Mouse (Mus musculus) neural tube, embryonic 12.5 days (tissue): ENCODE results near the gene Sel1l3. TPM values are rescaled to one million over a fixed set of nuclear protein-coding genes. Genes with fewer than 3 reads are reported as not detected.

ENCODE experiments used
- ATAC-seq: fragments of 200-750 bp; cut with Nextera tagmentation; 2 replicates; pipeline ENCODE4 v1.8.0; 2017; ENCODE audit warnings: low read depth, mild to moderate bottlenecking, moderate TSS enrichment, moderate library complexity; ENCODE audit not compliant: low FRiP score
- H3K27ac ChIP-seq: fragments of 300-500 bp; sonication (generic); 2 replicates; pipeline ENCODE4 v1.5.1; 2016
- H3K27me3 ChIP-seq: fragments of 300-500 bp; sonication (generic); replicated peaks from 2 replicates; pipeline ENCODE4 v1.6.1; 2016; ENCODE audit warnings: mild to moderate bottlenecking
- H3K36me3 ChIP-seq: fragments of 300-500 bp; sonication (generic); 2 replicates; pipeline ENCODE4 v1.6.1; 2016; ENCODE audit warnings: mild to moderate bottlenecking
- H3K4me1 ChIP-seq: fragments of 300-500 bp; sonication (generic); 2 replicates; pipeline ENCODE4 v1.6.1; 2016
- H3K4me2 ChIP-seq: fragments of 300-500 bp; sonication (generic); replicated peaks from 2 replicates; pipeline ENCODE4 v1.6.1; 2016; ENCODE audit warnings: mild to moderate bottlenecking
- H3K4me3 ChIP-seq: fragments of 300-500 bp; sonication (generic); 2 replicates; pipeline ENCODE4 v1.5.1; 2016
- H3K9ac ChIP-seq: fragments of 300-500 bp; sonication (generic); 2 replicates; pipeline ENCODE4 v1.6.1; 2016; ENCODE audit warnings: mild to moderate bottlenecking
- H3K9me3 ChIP-seq: fragments of 300-500 bp; sonication (generic); 2 replicates; pipeline ENCODE4 v1.6.1; 2016; ENCODE audit warnings: mild to moderate bottlenecking
- WGBS: fragments of 180-500 bp; shearing (Covaris S2); methylation state at CpG from one replicate; pipeline ENCODE4 v1.1.7; 2016; 5-methylcytosine and 5-hydroxymethylcytosine counted together
- polyA plus RNA-seq: library from polyadenylated mRNA; unstranded; fragments of >200 nt; fragmentation: Nextera tagmentation; extraction: Ambion mirVana; gene quantifications from 2 replicates; pipeline ENCODE4 v1.2.1, GENCODE M21; 2016

The Sel1l3 gene
- polyA plus RNA-seq, 1 experiment from 2014 or later = 5.7 TPM

DNA sequence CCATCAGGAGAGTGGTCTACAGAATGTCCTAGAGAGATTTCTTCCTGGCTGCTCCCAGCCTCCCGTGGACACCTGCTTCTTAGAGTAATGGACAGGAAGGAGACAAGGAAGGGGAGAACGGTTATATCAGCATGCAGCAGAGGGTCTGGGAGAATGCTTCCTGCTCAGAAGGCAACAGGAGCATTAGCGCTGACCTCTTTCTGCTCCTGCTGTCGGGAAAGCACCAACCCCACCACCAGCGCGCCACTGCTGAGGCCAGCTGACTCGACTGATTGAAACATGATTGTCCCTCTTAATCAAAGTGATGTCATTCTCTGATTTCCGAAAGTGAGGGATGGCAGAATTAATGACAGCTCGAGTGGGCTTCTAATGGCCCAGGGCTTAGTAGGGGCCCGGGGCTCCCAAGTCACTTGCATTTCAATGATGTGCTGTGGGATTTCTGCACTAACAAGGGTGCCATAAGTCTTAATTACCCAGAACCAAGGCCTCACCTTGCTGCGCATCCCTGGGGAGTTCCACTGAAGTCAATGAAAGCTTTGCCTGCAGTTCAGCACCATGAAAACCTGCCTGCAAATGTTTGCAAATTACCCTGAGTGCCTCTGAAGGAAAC lies 26.2 kb upstream of the Sel1l3 start:
- H3K9me3 ChIP-seq = no peaks in the 10 kb centered on the region
- peak; percentile 54; the same call in 1 of the 2 replicates for ATAC-seq
- 21% methylated on average over 11 of the region's 11 CpGs for whole genome bisulfite sequencing
- H3K9ac ChIP-seq = no peak overlapping the region
- H3K36me3 ChIP-seq = no peaks in the 10 kb centered on the region
- H3K27ac ChIP-seq = no peak overlapping the region
- no peak overlapping the region for H3K4me2 ChIP-seq
- H3K4me1 ChIP-seq = peaks cover 11% of the 10 kb centered on the region
- no peak overlapping the region for H3K4me3 ChIP-seq
- no peaks in the 10 kb centered on the region for H3K27me3 ChIP-seq

DNA sequence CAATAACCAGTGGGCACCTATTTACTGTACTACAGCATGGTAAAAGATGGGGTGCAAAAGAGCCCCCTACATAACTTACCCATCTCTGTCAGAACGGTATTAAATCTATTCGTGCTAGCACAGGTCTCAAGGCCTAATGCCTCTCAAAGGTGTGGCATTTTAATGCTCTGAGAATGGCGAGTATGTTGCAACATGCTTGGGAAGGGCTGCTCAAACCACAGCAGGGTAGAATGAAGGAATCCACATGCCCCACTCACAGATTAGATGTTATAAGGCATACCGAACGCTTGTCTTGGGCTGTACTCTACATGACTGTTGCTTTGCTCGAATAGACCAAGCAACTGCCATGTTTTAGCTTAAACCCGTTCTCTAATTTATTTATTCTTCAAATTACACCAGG lies 25.5 kb upstream of the Sel1l3 start:
- no peaks in the 10 kb centered on the region for H3K36me3 ChIP-seq
- no peak for ATAC-seq
- no peak overlapping the region for H3K9ac ChIP-seq
- no peak overlapping the region for H3K27ac ChIP-seq
- peaks cover 11% of the 10 kb centered on the region for H3K4me1 ChIP-seq
- WGBS = 90% methylated on average over 7 of the region's 7 CpGs
- H3K4me3 ChIP-seq = no peak overlapping the region
- no peak overlapping the region for H3K4me2 ChIP-seq
- H3K27me3 ChIP-seq = no peaks in the 10 kb centered on the region
- H3K9me3 ChIP-seq = no peaks in the 10 kb centered on the region

DNA sequence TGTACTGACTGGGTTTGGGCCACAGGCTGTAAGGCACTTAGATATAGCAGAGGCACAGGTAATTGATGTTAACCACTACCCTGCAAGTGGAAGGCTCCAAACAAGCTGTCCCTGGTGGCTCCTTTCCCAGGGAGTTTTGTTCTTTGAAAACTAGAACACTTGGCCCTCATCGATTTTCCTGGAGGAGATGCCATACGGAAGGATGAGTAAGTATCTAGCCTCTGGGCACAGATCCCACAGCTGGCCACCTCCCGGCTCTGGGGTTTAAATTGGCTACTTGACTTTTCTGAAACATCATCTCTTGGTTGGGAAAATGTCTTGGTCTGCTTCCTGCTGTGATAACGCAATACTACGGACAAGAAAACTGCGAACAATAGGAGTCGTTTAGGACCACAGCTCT lies 25.0 kb upstream of the Sel1l3 start:
- H3K27ac ChIP-seq = no peak overlapping the region
- 77% methylated on average over 7 of the region's 7 CpGs for WGBS
- H3K27me3 ChIP-seq = no peaks in the 10 kb centered on the region
- no peaks in the 10 kb centered on the region for H3K9me3 ChIP-seq
- H3K4me1 ChIP-seq = peaks cover 11% of the 10 kb centered on the region
- no peak for ATAC-seq
- no peaks in the 10 kb centered on the region for H3K36me3 ChIP-seq
- H3K4me2 ChIP-seq = no peak overlapping the region
- H3K9ac ChIP-seq = no peak overlapping the region
- no peak overlapping the region for H3K4me3 ChIP-seq

GRCm38 (mm10) chr5:53236749-53237148 lies 23.0 kb upstream of the Sel1l3 start:
- Histone ChIP-seq H3K27ac (no peak overlapping the region), H3K4me3 (no peak overlapping the region), H3K9me3 (no peaks in the 10 kb centered on the region), H3K4me1 (peaks cover 11% of the 10 kb centered on the region), H3K27me3 (no peaks in the 10 kb centered on the region), H3K36me3 (no peaks in the 10 kb centered on the region), H3K9ac (no peak overlapping the region), H3K4me2 (no peak overlapping the region)
- WGBS = 73% methylated on average over 7 of the region's 8 CpGs
- ATAC-seq = no peak

GRCm38 (mm10) chr5:53236136-53236535 lies 22.4 kb upstream of the Sel1l3 start:
- H3K4me1 ChIP-seq = peaks cover 11% of the 10 kb centered on the region
- no peak overlapping the region for H3K27ac ChIP-seq
- no peaks in the 10 kb centered on the region for H3K36me3 ChIP-seq

GRCm38 (mm10) chr5:53235551-53235950 lies 21.8 kb upstream of the Sel1l3 start:
- Histone ChIP-seq H3K36me3 (no peaks in the 10 kb centered on the region), H3K4me3 (no peak overlapping the region), H3K9ac (no peak overlapping the region), H3K9me3 (no peaks in the 10 kb centered on the region), H3K27me3 (no peaks in the 10 kb centered on the region), H3K4me2 (no peak overlapping the region), H3K4me1 (peaks cover 11% of the 10 kb centered on the region), H3K27ac (no peak overlapping the region)
- ATAC-seq = no peak
- 21% methylated on average over 4 of the region's 4 CpGs for WGBS

More at GRCm38 (mm10) chr5:53236136-53236535, 22.4 kb upstream of the Sel1l3 start:
- Histone ChIP-seq H3K9me3 (no peaks in the 10 kb centered on the region), H3K4me2 (no peak overlapping the region), H3K9ac (no peak overlapping the region), H3K27me3 (no peaks in the 10 kb centered on the region), H3K4me3 (no peak overlapping the region)
- ATAC-seq = no peak
- WGBS = 62% methylated on average over 5 of the region's 5 CpGs

DNA sequence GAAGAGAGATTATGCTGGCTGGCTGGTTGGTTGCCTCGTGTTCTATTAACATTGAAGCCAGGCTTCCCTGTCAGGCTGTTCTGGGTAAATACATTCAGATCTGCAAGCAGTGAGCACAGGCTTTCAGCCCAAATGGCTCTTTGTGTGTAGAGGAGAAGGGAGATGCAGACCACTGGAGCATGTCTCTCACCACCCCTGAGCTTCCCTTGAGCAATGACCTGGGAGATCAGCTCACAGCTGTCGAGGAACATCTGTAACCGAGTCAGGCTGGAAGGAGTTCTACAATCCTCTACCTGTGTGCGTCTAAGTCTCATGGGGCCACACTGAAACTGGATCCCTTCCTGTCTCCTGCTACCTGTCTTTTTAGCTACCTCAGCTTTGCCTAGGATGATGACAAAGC lies 16.8 kb upstream of the Sel1l3 start:
- H3K27ac ChIP-seq = no peak overlapping the region
- 83% methylated on average over 4 of the region's 4 CpGs for WGBS
- H3K9me3 ChIP-seq = no peaks in the 10 kb centered on the region
- H3K27me3 ChIP-seq = no peaks in the 10 kb centered on the region
- H3K9ac ChIP-seq = no peak overlapping the region
- no peaks in the 10 kb centered on the region for H3K36me3 ChIP-seq
- H3K4me2 ChIP-seq = no peak overlapping the region
- no peak overlapping the region for H3K4me3 ChIP-seq
- ATAC-seq = no peak
- no peaks in the 10 kb centered on the region for H3K4me1 ChIP-seq

- no peak overlapping the region for H3K4me3 ChIP-seq
- H3K27me3 ChIP-seq = no peaks in the 10 kb centered on the region
- H3K4me2 ChIP-seq = no peak overlapping the region
- no peak overlapping the region for H3K9ac ChIP-seq
- no peak overlapping the region for H3K27ac ChIP-seq
- no peaks in the 10 kb centered on the region for H3K9me3 ChIP-seq
- no peaks in the 10 kb centered on the region for H3K36me3 ChIP-seq
- WGBS = 90% methylated on average over 13 of the region's 13 CpGs
- no peaks in the 10 kb centered on the region for H3K4me1 ChIP-seq
- no peak for ATAC-seq
Measured at GRCm38 (mm10) chr5:53225434-53225833, 11.7 kb upstream of the Sel1l3 start.

DNA sequence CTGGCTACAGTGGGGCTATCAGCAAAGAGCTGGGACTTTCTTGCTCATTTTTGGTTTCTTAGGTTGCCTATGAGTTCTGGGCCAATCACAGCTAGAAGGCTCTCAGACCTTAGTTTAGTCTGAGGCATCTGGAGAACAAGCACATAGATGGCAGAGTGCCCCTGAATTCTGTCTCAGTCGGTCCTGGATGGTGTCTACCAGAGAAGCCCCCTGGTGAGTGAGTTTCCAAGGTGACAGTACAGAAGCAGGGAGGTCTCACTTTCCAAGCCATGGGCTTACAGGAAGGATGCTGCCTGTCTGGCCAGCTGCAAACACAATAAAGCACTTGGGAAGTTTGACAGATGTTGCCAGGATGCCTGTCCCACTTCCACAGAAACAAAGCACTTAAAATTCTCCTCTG lies 1.1 kb upstream of the Sel1l3 start:
- H3K4me3 ChIP-seq = no peak overlapping the region
- H3K4me1 ChIP-seq = peaks cover 12% of the 10 kb centered on the region
- no peaks in the 10 kb centered on the region for H3K36me3 ChIP-seq
- H3K27me3 ChIP-seq = peaks cover 19% of the 10 kb centered on the region
- ATAC-seq = no peak
- H3K9ac ChIP-seq = no peak overlapping the region
- H3K27ac ChIP-seq = no peak overlapping the region
- 0% methylated on average over 1 of the region's 1 CpGs for WGBS
- H3K9me3 ChIP-seq = no peaks in the 10 kb centered on the region
- peak overlapping the region; percentile 100; the same call in 1 of the 2 replicates for H3K4me2 ChIP-seq

GRCm38 (mm10) chr5:53214362-53214761 lies 635 bp upstream of the Sel1l3 start:
- WGBS = 17% methylated on average over 5 of the region's 5 CpGs
- Histone ChIP-seq H3K4me1 (peaks cover 12% of the 10 kb centered on the region), H3K9ac (no peak overlapping the region), H3K4me3 (no peak overlapping the region; the same call in 1 of the 2 replicates), H3K27me3 (peaks cover 19% of the 10 kb centered on the region), H3K27ac (no peak overlapping the region), H3K36me3 (no peaks in the 10 kb centered on the region), H3K4me2 (peak overlapping the region; percentile 100), H3K9me3 (no peaks in the 10 kb centered on the region)
- ATAC-seq = peak; percentile 15; the same call in 1 of the 2 replicates

GRCm38 (mm10) chr5:53212782-53213710 lies 681 bp downstream of the Sel1l3 start:
- Histone ChIP-seq H3K4me3 (peak overlapping the region; percentile 74), H3K9me3 (no peaks in the 10 kb centered on the region), H3K27me3 (peaks cover 19% of the 10 kb centered on the region), H3K27ac (no peak overlapping the region), H3K4me1 (peaks cover 12% of the 10 kb centered on the region), H3K4me2 (peak overlapping the region; percentile 100), H3K36me3 (no peaks in the 10 kb centered on the region), H3K9ac (peak overlapping the region; percentile 76)
- peak; percentile 55 for ATAC-seq
- 1% methylated on average over 69 of the region's 99 CpGs for WGBS

GRCm38 (mm10) chr5:53212087-53212781 lies 1.5 kb downstream of the Sel1l3 start:
- H3K4me1 ChIP-seq = peaks cover 12% of the 10 kb centered on the region
- H3K9ac ChIP-seq = peak overlapping the region; percentile 76
- peak overlapping the region; percentile 74 for H3K4me3 ChIP-seq
- ATAC-seq = no peak
- H3K4me2 ChIP-seq = peak overlapping the region; percentile 100
- no peaks in the 10 kb centered on the region for H3K9me3 ChIP-seq
- H3K27ac ChIP-seq = no peak overlapping the region
- H3K27me3 ChIP-seq = peaks cover 19% of the 10 kb centered on the region
- no peaks in the 10 kb centered on the region for H3K36me3 ChIP-seq
- 25% methylated on average over 20 of the region's 20 CpGs for WGBS
